Mouse (Mus musculus): ENCODE data around the gene Fam172a. TPM values are rescaled to one million over a fixed set of nuclear protein-coding genes. Genes with fewer than 3 reads are reported as not detected.

The Fam172a gene
- polyA plus RNA-seq, 1 experiment from 2014 or later, result 27.9 TPM

- H3K36me3 ChIP-seq (ENCODE audit: control insufficient read depth, insufficient read depth, low read length), result no peaks in the 10 kb centered on the region
- no peak overlapping the region for H3K9ac ChIP-seq (ENCODE audit: low read length)
- H3K9me3 ChIP-seq (ENCODE audit: control insufficient read depth, low read length), result no peaks in the 10 kb centered on the region
- 26% methylated on average over 5 of the region's 5 CpGs for WGBS
- ATAC-seq (ENCODE audit: insufficient number of reproducible peaks, low FRiP score, low TSS enrichment, low read depth) (0 out of 2 replicates have a peak, but pooled peaks have one; percentile 47), DNase-seq (ENCODE audit: low spot score) (no peak)
- no peaks in the 10 kb centered on the region for H3K27me3 ChIP-seq (ENCODE audit: control insufficient read depth, insufficient read depth, low read length)
- no peaks in the 10 kb centered on the region for H3K4me1 ChIP-seq (ENCODE audit: control insufficient read depth, insufficient read depth, low read length)
- no peak overlapping the region for H3K4me3 ChIP-seq (ENCODE audit: low read depth, low read length)
- no peak overlapping the region for H3K4me2 ChIP-seq (ENCODE audit: low read depth, severe bottlenecking)
- H3K27ac ChIP-seq (replicated peaks; ENCODE audit: low read depth, low read length), result no peak overlapping the region
Measured at GRCm38 (mm10) chr13:77982105-77982851, 280.4 kb downstream of the Fam172a start.

GRCm38 (mm10) chr13:77982852-77983202, 281.0 kb downstream of the Fam172a start:
- no peak overlapping the region for H3K27ac ChIP-seq (replicated peaks; ENCODE audit: low read depth, low read length)
- no peaks in the 10 kb centered on the region for H3K9me3 ChIP-seq (ENCODE audit: control insufficient read depth, low read length)
- no peak for ATAC-seq (ENCODE audit: insufficient number of reproducible peaks, low FRiP score, low TSS enrichment, low read depth)
- no peak for DNase-seq (ENCODE audit: low spot score)
- H3K4me1 ChIP-seq (ENCODE audit: control insufficient read depth, insufficient read depth, low read length), result no peaks in the 10 kb centered on the region
- H3K36me3 ChIP-seq (ENCODE audit: control insufficient read depth, insufficient read depth, low read length), result no peaks in the 10 kb centered on the region
- WGBS, result 81% methylated on average over 2 of the region's 2 CpGs
- H3K27me3 ChIP-seq (ENCODE audit: control insufficient read depth, insufficient read depth, low read length), result no peaks in the 10 kb centered on the region
- H3K9ac ChIP-seq (ENCODE audit: low read length), result no peak overlapping the region
- no peak overlapping the region for H3K4me2 ChIP-seq (ENCODE audit: low read depth, severe bottlenecking)
- H3K4me3 ChIP-seq (ENCODE audit: low read depth, low read length), result no peak overlapping the region

- DNase-seq (ENCODE audit: low spot score) (no peak), ATAC-seq (ENCODE audit: insufficient number of reproducible peaks, low FRiP score, low TSS enrichment, low read depth) (no peak)
- Histone ChIP-seq H3K4me3 (ENCODE audit: low read depth, low read length) (no peak overlapping the region), H3K9me3 (ENCODE audit: control insufficient read depth, low read length) (no peaks in the 10 kb centered on the region), H3K27ac (replicated peaks; ENCODE audit: low read depth, low read length) (no peak overlapping the region), H3K4me1 (ENCODE audit: control insufficient read depth, insufficient read depth, low read length) (no peaks in the 10 kb centered on the region), H3K4me2 (ENCODE audit: low read depth, severe bottlenecking) (no peak overlapping the region), H3K9ac (ENCODE audit: low read length) (no peak overlapping the region), H3K36me3 (ENCODE audit: control insufficient read depth, insufficient read depth, low read length) (no peaks in the 10 kb centered on the region), H3K27me3 (ENCODE audit: control insufficient read depth, insufficient read depth, low read length) (no peaks in the 10 kb centered on the region)
- WGBS, result 79% methylated on average over 5 of the region's 5 CpGs
Measured at GRCm38 (mm10) chr13:77991189-77991886, 289.5 kb downstream of the Fam172a start.

GRCm38 (mm10) chr13:78004649-78005048, 302.8 kb downstream of the Fam172a start:
- ATAC-seq (ENCODE audit: insufficient number of reproducible peaks, low FRiP score, low TSS enrichment, low read depth) (no peak), DNase-seq (ENCODE audit: low spot score) (no peak)
- no peak overlapping the region for H3K27ac ChIP-seq (replicated peaks; ENCODE audit: low read depth, low read length)
- WGBS, result 78% methylated on average over 4 of the region's 4 CpGs
- H3K4me3 ChIP-seq (ENCODE audit: low read depth, low read length), result no peak overlapping the region
- H3K9me3 ChIP-seq (ENCODE audit: control insufficient read depth, low read length), result no peaks in the 10 kb centered on the region
- no peaks in the 10 kb centered on the region for H3K27me3 ChIP-seq (ENCODE audit: control insufficient read depth, insufficient read depth, low read length)
- no peak overlapping the region for H3K9ac ChIP-seq (ENCODE audit: low read length)
- no peaks in the 10 kb centered on the region for H3K36me3 ChIP-seq (ENCODE audit: control insufficient read depth, insufficient read depth, low read length)
- no peak overlapping the region for H3K4me2 ChIP-seq (ENCODE audit: low read depth, severe bottlenecking)
- no peaks in the 10 kb centered on the region for H3K4me1 ChIP-seq (ENCODE audit: control insufficient read depth, insufficient read depth, low read length)

- H3K4me3 ChIP-seq (ENCODE audit: low read depth, low read length), result no peak overlapping the region
- no peak for DNase-seq (ENCODE audit: low spot score)
- H3K9ac ChIP-seq (ENCODE audit: low read length), result no peak overlapping the region
- no peaks in the 10 kb centered on the region for H3K36me3 ChIP-seq (ENCODE audit: control insufficient read depth, insufficient read depth, low read length)
- no peak overlapping the region for H3K27ac ChIP-seq (replicated peaks; ENCODE audit: low read depth, low read length)
- no peaks in the 10 kb centered on the region for H3K9me3 ChIP-seq (ENCODE audit: control insufficient read depth, low read length)
- no peak overlapping the region for H3K4me2 ChIP-seq (ENCODE audit: low read depth, severe bottlenecking)
- ATAC-seq (ENCODE audit: insufficient number of reproducible peaks, low FRiP score, low TSS enrichment, low read depth), result no peak
- 51% methylated on average over 3 of the region's 3 CpGs for WGBS
- no peaks in the 10 kb centered on the region for H3K27me3 ChIP-seq (ENCODE audit: control insufficient read depth, insufficient read depth, low read length)
- H3K4me1 ChIP-seq (ENCODE audit: control insufficient read depth, insufficient read depth, low read length), result no peaks in the 10 kb centered on the region
Measured at GRCm38 (mm10) chr13:78005344-78005743, 303.5 kb downstream of the Fam172a start.

- no peak for ATAC-seq (ENCODE audit: insufficient number of reproducible peaks, low FRiP score, low TSS enrichment, low read depth)
- WGBS, result 78% methylated on average over 1 of the region's 1 CpGs
- Histone ChIP-seq H3K4me3 (ENCODE audit: low read depth, low read length) (no peak overlapping the region), H3K9me3 (ENCODE audit: control insufficient read depth, low read length) (no peaks in the 10 kb centered on the region), H3K4me2 (ENCODE audit: low read depth, severe bottlenecking) (no peak overlapping the region), H3K36me3 (ENCODE audit: control insufficient read depth, insufficient read depth, low read length) (no peaks in the 10 kb centered on the region), H3K4me1 (ENCODE audit: control insufficient read depth, insufficient read depth, low read length) (no peaks in the 10 kb centered on the region), H3K27ac (replicated peaks; ENCODE audit: low read depth, low read length) (no peak overlapping the region), H3K9ac (ENCODE audit: low read length) (no peak overlapping the region), H3K27me3 (ENCODE audit: control insufficient read depth, insufficient read depth, low read length) (no peaks in the 10 kb centered on the region)
- DNase-seq (ENCODE audit: low spot score), result no peak
Measured at GRCm38 (mm10) chr13:78010176-78010575, 308.3 kb downstream of the Fam172a start.

- Histone ChIP-seq H3K4me3 (ENCODE audit: low read depth, low read length) (no peak within 1 kb of the TSS), H3K36me3 (ENCODE audit: control insufficient read depth, insufficient read depth, low read length) (no peaks in the 10 kb centered on the region), H3K4me2 (ENCODE audit: low read depth, severe bottlenecking) (no peak within 1 kb of the TSS), H3K4me1 (ENCODE audit: control insufficient read depth, insufficient read depth, low read length) (no peaks in the 10 kb centered on the region), H3K9me3 (ENCODE audit: control insufficient read depth, low read length) (no peaks in the 10 kb centered on the region), H3K9ac (ENCODE audit: low read length) (no peak within 1 kb of the TSS), H3K27ac (replicated peaks; ENCODE audit: low read depth, low read length) (no peak within 1 kb of the TSS), H3K27me3 (ENCODE audit: control insufficient read depth, insufficient read depth, low read length) (no peaks in the 10 kb centered on the region)
- peak; percentile 41 for DNase-seq (ENCODE audit: low spot score)
- WGBS, result 53% methylated on average over 15 of the region's 15 CpGs
- ATAC-seq (ENCODE audit: insufficient number of reproducible peaks, low FRiP score, low TSS enrichment, low read depth), result peak; percentile 54
Measured at GRCm38 (mm10) chr13:78024683-78025294, 323.0 kb downstream of the Fam172a start, which contains the start of gene Pou5f2. Pou5f2 (plus strand) TSS chr13:78024902.

GRCm38 (mm10) chr13:78032821-78033220, 331.0 kb downstream of the Fam172a start:
- H3K9ac ChIP-seq (ENCODE audit: low read length), result no peak overlapping the region
- DNase-seq (ENCODE audit: low spot score), result no peak
- H3K27me3 ChIP-seq (ENCODE audit: control insufficient read depth, insufficient read depth, low read length), result no peaks in the 10 kb centered on the region
- 37% methylated on average over 1 of the region's 1 CpGs for WGBS
- no peaks in the 10 kb centered on the region for H3K36me3 ChIP-seq (ENCODE audit: control insufficient read depth, insufficient read depth, low read length)
- no peaks in the 10 kb centered on the region for H3K4me1 ChIP-seq (ENCODE audit: control insufficient read depth, insufficient read depth, low read length)
- no peak overlapping the region for H3K4me3 ChIP-seq (ENCODE audit: low read depth, low read length)
- H3K4me2 ChIP-seq (ENCODE audit: low read depth, severe bottlenecking), result no peak overlapping the region
- no peak for ATAC-seq (ENCODE audit: insufficient number of reproducible peaks, low FRiP score, low TSS enrichment, low read depth)
- H3K27ac ChIP-seq (replicated peaks; ENCODE audit: low read depth, low read length), result no peak overlapping the region
- H3K9me3 ChIP-seq (ENCODE audit: control insufficient read depth, low read length), result no peaks in the 10 kb centered on the region
